Mouse (Mus musculus) heart, embryonic 12.5 days (tissue): Measurements from ENCODE around the gene Mapkapk3. TPM values are rescaled to one million over a fixed set of nuclear protein-coding genes. Genes with fewer than 3 reads are reported as not detected.
A peak's percentile ranks its signal among the peaks of the same experiment; 100 is the strongest.

Experiments
- ATAC-seq: fragments of 200-750 bp; cut with Nextera tagmentation; 2 replicates; pipeline ENCODE4 v1.8.0; 2017; ENCODE audit warnings: moderate TSS enrichment, moderate library complexity; ENCODE audit not compliant: insufficient number of reproducible peaks, low FRiP score
- H3K27ac ChIP-seq: fragments of 300-500 bp; sonication (generic); 2 replicates; pipeline ENCODE4 v1.5.1; 2016; ENCODE audit warnings: mild to moderate bottlenecking, moderate library complexity; ENCODE audit not compliant: poor library complexity, severe bottlenecking
- H3K27me3 ChIP-seq: fragments of 300-500 bp; sonication (generic); replicated peaks from 2 replicates; pipeline ENCODE4 v1.6.1; 2016; ENCODE audit warnings: mild to moderate bottlenecking, moderate library complexity
- H3K36me3 ChIP-seq: fragments of 300-500 bp; sonication (generic); 2 replicates; pipeline ENCODE4 v1.6.1; 2016; ENCODE audit warnings: mild to moderate bottlenecking, moderate library complexity
- H3K4me1 ChIP-seq: fragments of 300-500 bp; sonication (generic); replicated peaks from 2 replicates; pipeline ENCODE4 v1.6.1; 2016; ENCODE audit warnings: mild to moderate bottlenecking
- H3K4me2 ChIP-seq: fragments of 300-500 bp; sonication (generic); 2 replicates; pipeline ENCODE4 v1.6.1; 2016; ENCODE audit warnings: mild to moderate bottlenecking, moderate library complexity
- H3K4me3 ChIP-seq: fragments of 300-500 bp; sonication (generic); 2 replicates; pipeline ENCODE4 v1.5.1; 2016; ENCODE audit warnings: mild to moderate bottlenecking
- H3K9ac ChIP-seq: fragments of 300-500 bp; sonication (generic); 2 replicates; pipeline ENCODE4 v1.6.1; 2016; ENCODE audit warnings: mild to moderate bottlenecking, moderate library complexity
- H3K9me3 ChIP-seq: fragments of 300-500 bp; sonication (generic); replicated peaks from 2 replicates; pipeline ENCODE4 v1.6.1; 2016; ENCODE audit warnings: mild to moderate bottlenecking, moderate library complexity
- WGBS: fragments of 180-500 bp; shearing (Covaris S2); methylation state at CpG from one replicate; pipeline ENCODE4 v1.1.7; 2016; 5-methylcytosine and 5-hydroxymethylcytosine counted together
- polyA plus RNA-seq: library from polyadenylated mRNA; unstranded; fragments of >200 nt; fragmentation: Nextera tagmentation; extraction: Ambion mirVana; gene quantifications from 2 replicates; pipeline ENCODE4 v1.2.1, GENCODE M21; 2016

Mapkapk3 gene
- polyA plus RNA-seq, 1 experiment from 2014 or later: 7.1 TPM

- no peak overlapping the region for H3K4me3 ChIP-seq
- peaks cover 24% of the 10 kb centered on the region for H3K36me3 ChIP-seq
- no peak overlapping the region for H3K4me2 ChIP-seq
- no peak for ATAC-seq
- no peaks in the 10 kb centered on the region for H3K27me3 ChIP-seq
- 83% methylated on average over 7 of the region's 7 CpGs for WGBS
- no peaks in the 10 kb centered on the region for H3K9me3 ChIP-seq
- no peak overlapping the region for H3K27ac ChIP-seq
- peaks cover 57% of the 10 kb centered on the region for H3K4me1 ChIP-seq
- H3K9ac ChIP-seq: no peak overlapping the region
These were observed 10.1 kb upstream of the Mapkapk3 start for GRCm38 (mm10) chr9:107299783-107300182.

- 76% methylated on average over 6 of the region's 6 CpGs for WGBS
- Histone ChIP-seq H3K4me2 (peak overlapping the region; percentile 86), H3K36me3 (peaks cover 24% of the 10 kb centered on the region), H3K9me3 (no peaks in the 10 kb centered on the region), H3K27me3 (no peaks in the 10 kb centered on the region), H3K4me1 (peaks cover 57% of the 10 kb centered on the region), H3K9ac (peak overlapping the region; percentile 80), H3K27ac (peak overlapping the region; percentile 26; the same call in 1 of the 2 replicates), H3K4me3 (peak overlapping the region; percentile 63)
- no peak for ATAC-seq
These were observed 9.2 kb upstream of the Mapkapk3 start for GRCm38 (mm10) chr9:107298876-107299275.

- Histone ChIP-seq H3K9me3 (no peaks in the 10 kb centered on the region), H3K9ac (peak overlapping the region; percentile 80), H3K4me2 (peak overlapping the region; percentile 86), H3K36me3 (peaks cover 24% of the 10 kb centered on the region), H3K27me3 (0 out of 2 replicates have a peak, but pooled peaks cover under 1% of the 10 kb centered on the region), H3K4me1 (peaks cover 51% of the 10 kb centered on the region), H3K27ac (peak overlapping the region; percentile 26; the same call in 1 of the 2 replicates), H3K4me3 (peak overlapping the region; percentile 63)
- WGBS: 58% methylated on average over 8 of the region's 8 CpGs
- no peak for ATAC-seq
These were observed 8.5 kb upstream of the Mapkapk3 start for GRCm38 (mm10) chr9:107298059-107298780.

- H3K27me3 ChIP-seq: 0 out of 2 replicates have a peak, but pooled peaks cover 6% of the 10 kb centered on the region
- no peak for ATAC-seq
- WGBS: 73% methylated on average over 4 of the region's 4 CpGs
- peak overlapping the region; percentile 86 for H3K4me2 ChIP-seq
- peaks cover 49% of the 10 kb centered on the region for H3K4me1 ChIP-seq
- H3K4me3 ChIP-seq: peak overlapping the region; percentile 63
- peaks cover 24% of the 10 kb centered on the region for H3K36me3 ChIP-seq
- peak overlapping the region; percentile 80 for H3K9ac ChIP-seq
- H3K27ac ChIP-seq: 0 out of 2 replicates have a peak overlapping the region, but pooled peaks have one; percentile 75
- H3K9me3 ChIP-seq: no peaks in the 10 kb centered on the region
These were observed 8.0 kb upstream of the Mapkapk3 start for GRCm38 (mm10) chr9:107297658-107298057.

GRCm38 (mm10) chr9:107297059-107297458 is 7.4 kb upstream of the Mapkapk3 start:
- H3K9ac ChIP-seq: peak overlapping the region; percentile 80
- peak overlapping the region; percentile 63 for H3K4me3 ChIP-seq
- H3K27me3 ChIP-seq: 0 out of 2 replicates have a peak, but pooled peaks cover 6% of the 10 kb centered on the region
- peak overlapping the region; percentile 75 for H3K27ac ChIP-seq
- peak overlapping the region; percentile 86 for H3K4me2 ChIP-seq
- H3K4me1 ChIP-seq: peaks cover 44% of the 10 kb centered on the region
- peaks cover 22% of the 10 kb centered on the region for H3K36me3 ChIP-seq
- no peaks in the 10 kb centered on the region for H3K9me3 ChIP-seq
- WGBS: 8% methylated on average over 16 of the region's 16 CpGs
- ATAC-seq: no peak

- 0 out of 2 replicates have a peak, but pooled peaks cover 6% of the 10 kb centered on the region for H3K27me3 ChIP-seq
- WGBS: under 1% methylated on average over 31 of the region's 31 CpGs
- peaks cover 40% of the 10 kb centered on the region for H3K4me1 ChIP-seq
- H3K4me2 ChIP-seq: peak overlapping the region; percentile 86
- H3K9me3 ChIP-seq: no peaks in the 10 kb centered on the region
- peak overlapping the region; percentile 75 for H3K27ac ChIP-seq
- H3K36me3 ChIP-seq: peaks cover 18% of the 10 kb centered on the region
- peak overlapping the region; percentile 63 for H3K4me3 ChIP-seq
- H3K9ac ChIP-seq: peak overlapping the region; percentile 80
- ATAC-seq: peak; percentile 92
These were observed 6.9 kb upstream of the Mapkapk3 start for GRCm38 (mm10) chr9:107296501-107296965.

GRCm38 (mm10) chr9:107296041-107296440 is 6.4 kb upstream of the Mapkapk3 start:
- under 1% methylated on average over 14 of the region's 14 CpGs for WGBS
- peaks cover 13% of the 10 kb centered on the region for H3K36me3 ChIP-seq
- H3K4me1 ChIP-seq: peaks cover 35% of the 10 kb centered on the region

GRCm38 (mm10) chr9:107296016-107296040 is 6.2 kb upstream of the Mapkapk3 start, which contains the start of gene Cish:
Gene Cish, plus strand, starts transcription at chr9:107296026.
- H3K9ac ChIP-seq: peak within 1 kb of the TSS; percentile 80
- no peaks in the 10 kb centered on the region for H3K9me3 ChIP-seq
- H3K27me3 ChIP-seq: 0 out of 2 replicates have a peak, but pooled peaks cover 6% of the 10 kb centered on the region
- peak within 1 kb of the TSS; percentile 86 for H3K4me2 ChIP-seq
- no peak for ATAC-seq
- peaks cover 11% of the 10 kb centered on the region for H3K36me3 ChIP-seq
- peak within 1 kb of the TSS; percentile 63 for H3K4me3 ChIP-seq
- H3K27ac ChIP-seq: peak within 1 kb of the TSS; percentile 75
- H3K4me1 ChIP-seq: peaks cover 33% of the 10 kb centered on the region

More at GRCm38 (mm10) chr9:107296041-107296440, 6.4 kb upstream of the Mapkapk3 start:
- Histone ChIP-seq H3K27me3 (0 out of 2 replicates have a peak, but pooled peaks cover 6% of the 10 kb centered on the region), H3K9ac (peak overlapping the region; percentile 68), H3K4me2 (peak overlapping the region; percentile 86), H3K4me3 (peak overlapping the region; percentile 63), H3K9me3 (no peaks in the 10 kb centered on the region), H3K27ac (peak overlapping the region; percentile 75)
- ATAC-seq: peak; percentile 51

GRCm38 (mm10) chr9:107295616-107296015 is 5.9 kb upstream of the Mapkapk3 start:
- H3K4me2 ChIP-seq: peak overlapping the region; percentile 86
- no peak overlapping the region for H3K9ac ChIP-seq
- 35% methylated on average over 4 of the region's 4 CpGs for WGBS
- ATAC-seq: no peak
- H3K27ac ChIP-seq: peak overlapping the region; percentile 75; the same call in 1 of the 2 replicates
- H3K4me1 ChIP-seq: peaks cover 32% of the 10 kb centered on the region
- H3K4me3 ChIP-seq: peak overlapping the region; percentile 63
- no peaks in the 10 kb centered on the region for H3K9me3 ChIP-seq
- peaks cover 9% of the 10 kb centered on the region for H3K36me3 ChIP-seq
- 0 out of 2 replicates have a peak, but pooled peaks cover 6% of the 10 kb centered on the region for H3K27me3 ChIP-seq

GRCm38 (mm10) chr9:107294249-107294648 is 4.6 kb upstream of the Mapkapk3 start:
- 6% methylated on average over 6 of the region's 6 CpGs for WGBS
- ATAC-seq: no peak
- no peak overlapping the region for H3K4me3 ChIP-seq

GRCm38 (mm10) chr9:107290897-107291296 is 1.2 kb upstream of the Mapkapk3 start:
- peaks cover 20% of the 10 kb centered on the region for H3K4me1 ChIP-seq
- H3K27me3 ChIP-seq: 0 out of 2 replicates have a peak, but pooled peaks cover 6% of the 10 kb centered on the region
- H3K4me2 ChIP-seq: no peak overlapping the region
- 26% methylated on average over 10 of the region's 10 CpGs for WGBS
- H3K27ac ChIP-seq: no peak overlapping the region
- no peaks in the 10 kb centered on the region for H3K36me3 ChIP-seq
- no peak for ATAC-seq
- no peak overlapping the region for H3K9ac ChIP-seq
- no peaks in the 10 kb centered on the region for H3K9me3 ChIP-seq
- H3K4me3 ChIP-seq: no peak overlapping the region

More at GRCm38 (mm10) chr9:107294249-107294648, 4.6 kb upstream of the Mapkapk3 start:
- no peaks in the 10 kb centered on the region for H3K36me3 ChIP-seq
- no peak overlapping the region for H3K9ac ChIP-seq
- no peak overlapping the region for H3K27ac ChIP-seq
- peaks cover 39% of the 10 kb centered on the region for H3K4me1 ChIP-seq
- 0 out of 2 replicates have a peak, but pooled peaks cover 6% of the 10 kb centered on the region for H3K27me3 ChIP-seq
- H3K9me3 ChIP-seq: no peaks in the 10 kb centered on the region
- no peak overlapping the region for H3K4me2 ChIP-seq
